Mouse (Mus musculus) R1 (cell line): Measurements from ENCODE around the gene Ddx59.

ENCODE experiments used
- DNase-seq: peaks from one replicate; pipeline ENCODE4 v3.0.0-alpha.2; 2018; ENCODE audit warnings: low read depth, low spot score

The Ddx59 gene

GRCm38 (mm10) chr1:136414798-136415755, at the start of gene Ddx59:
TSS of gene Ddx59 (plus strand) at chr1:136415271.
- peak; percentile 93 for DNase-seq

- DNase-seq: no peak
Measured at GRCm38 (mm10) chr1:136365986-136366385, 49.1 kb upstream of the Ddx59 start.

GRCm38 (mm10) chr1:136379261-136379660, 35.8 kb upstream of the Ddx59 start:
- DNase-seq: no peak

- no peak for DNase-seq
Measured at GRCm38 (mm10) chr1:136380161-136380560, 34.9 kb upstream of the Ddx59 start.

GRCm38 (mm10) chr1:136380606-136381005, 34.5 kb upstream of the Ddx59 start:
- DNase-seq: no peak

DNA sequence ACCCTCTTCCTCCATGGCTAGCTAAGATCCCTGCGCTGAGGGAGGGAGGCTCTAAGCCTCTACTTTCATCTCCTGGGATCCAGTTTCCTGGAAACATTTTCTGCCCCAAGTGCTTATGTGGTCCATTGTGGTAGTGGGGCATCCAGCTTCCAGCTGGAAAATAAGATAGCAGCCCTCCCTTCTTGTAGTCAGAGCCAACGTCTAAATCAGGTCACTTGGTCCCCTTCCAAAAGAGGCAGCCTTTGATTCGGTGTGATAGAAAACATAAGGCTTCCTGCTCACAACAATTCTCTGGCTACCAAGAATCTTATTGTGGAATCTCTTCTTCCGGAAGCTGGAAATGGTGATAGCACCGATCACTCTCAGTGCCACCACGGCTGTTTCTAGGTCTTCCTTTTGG, 33.9 kb upstream of the Ddx59 start:
- no peak for DNase-seq

GRCm38 (mm10) chr1:136381583-136381982, 33.5 kb upstream of the Ddx59 start:
- no peak for DNase-seq

DNA sequence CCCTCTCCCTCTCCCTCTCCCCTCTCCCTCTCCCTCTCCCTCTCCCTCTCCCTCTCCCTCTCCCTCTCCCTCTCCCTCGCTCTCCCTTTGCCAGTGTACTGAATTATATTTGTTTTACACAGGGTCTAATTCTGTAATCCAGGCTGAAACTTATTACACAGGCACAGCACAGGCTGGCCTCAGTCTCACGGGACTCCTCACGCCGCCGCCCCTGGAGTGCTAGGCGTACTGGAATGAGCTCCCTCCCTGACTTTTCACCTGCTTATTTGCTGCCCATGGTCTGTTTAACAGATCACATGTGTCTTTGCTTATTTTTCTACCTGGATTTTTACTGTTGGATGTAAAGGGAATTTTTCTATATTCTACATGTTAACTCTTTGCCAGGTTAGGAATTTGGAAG, 28.2 kb upstream of the Ddx59 start:
- DNase-seq: no peak

GRCm38 (mm10) chr1:136394506-136394905, 20.6 kb upstream of the Ddx59 start:
- DNase-seq: peak; percentile 55

DNA sequence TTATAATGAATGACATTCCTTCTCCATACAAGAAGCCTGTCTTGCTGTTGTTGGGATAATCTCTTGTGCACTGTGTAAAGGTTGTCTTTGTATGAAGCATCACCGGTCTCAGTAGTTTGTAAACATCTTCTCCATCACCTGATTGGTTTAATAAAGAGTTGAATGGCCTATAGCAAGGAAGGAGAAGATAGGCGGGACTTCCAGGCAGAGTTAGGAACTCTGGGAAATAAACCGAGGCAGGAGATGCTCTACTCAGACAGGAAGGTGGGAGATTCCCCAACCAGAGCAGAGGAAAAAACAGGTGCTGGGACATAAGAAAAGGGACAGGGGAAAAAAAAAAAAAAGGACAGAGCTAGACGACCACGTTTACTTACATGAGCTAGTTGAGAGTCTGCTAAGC, 20.0 kb upstream of the Ddx59 start:
- DNase-seq: peak; percentile 65

- no peak for DNase-seq
Measured at GRCm38 (mm10) chr1:136401281-136401680, 13.8 kb upstream of the Ddx59 start.

DNA sequence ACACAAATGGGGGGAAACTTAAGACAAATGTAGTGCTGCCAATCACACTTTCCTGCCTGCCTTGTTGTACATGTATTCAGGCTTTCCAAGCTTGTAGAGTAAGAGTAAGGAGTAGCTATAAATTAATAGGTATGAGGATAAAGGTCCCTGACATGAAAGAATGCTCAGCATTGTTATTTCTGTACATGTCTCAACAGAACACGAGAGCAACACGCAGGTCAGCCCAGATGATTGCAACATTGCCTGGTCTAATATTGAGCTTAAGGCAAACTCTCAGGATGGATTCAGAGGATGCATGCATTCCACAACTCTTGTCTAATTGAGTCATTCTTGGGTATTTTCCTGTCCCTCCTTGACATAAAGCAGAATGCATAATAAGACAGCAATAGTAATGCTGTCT, 5.4 kb upstream of the Ddx59 start:
- DNase-seq: no peak

- DNase-seq: no peak
Measured at GRCm38 (mm10) chr1:136415756-136416126, 670 bp downstream of the Ddx59 start.

- no peak for DNase-seq
Measured at GRCm38 (mm10) chr1:136418393-136418792, 3.3 kb downstream of the Ddx59 start.

- DNase-seq: peak; percentile 82
Measured at GRCm38 (mm10) chr1:136427166-136427969, 12.3 kb downstream of the Ddx59 start.

GRCm38 (mm10) chr1:136428981-136429380, 13.9 kb downstream of the Ddx59 start:
- DNase-seq: no peak

GRCm38 (mm10) chr1:136430126-136430818, 15.2 kb downstream of the Ddx59 start:
- DNase-seq: no peak

DNA sequence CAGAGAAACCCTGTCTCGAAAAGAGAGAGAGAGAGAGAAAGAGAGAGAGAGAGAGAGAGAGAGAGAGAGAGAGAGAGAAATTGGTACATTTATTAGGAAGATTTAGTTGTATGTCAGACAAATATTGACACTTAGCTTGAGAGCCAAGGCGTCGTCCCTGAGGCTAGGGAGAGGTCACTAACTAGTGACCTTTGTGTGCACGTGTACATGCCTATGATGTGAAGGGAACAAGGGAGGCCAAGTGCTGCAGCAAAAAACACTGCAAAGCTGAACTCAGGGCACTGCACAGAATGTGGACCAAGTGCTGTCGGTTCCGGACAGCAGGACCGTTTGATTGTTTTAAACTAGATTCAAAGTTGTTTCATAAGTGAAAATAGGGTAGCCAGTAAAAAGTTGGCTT, 25.7 kb downstream of the Ddx59 start:
- DNase-seq: no peak

GRCm38 (mm10) chr1:136442809-136443208, 27.7 kb downstream of the Ddx59 start:
- no peak for DNase-seq

GRCm38 (mm10) chr1:136444555-136445255, 29.6 kb downstream of the Ddx59 start:
- DNase-seq: no peak

- no peak for DNase-seq
Measured at GRCm38 (mm10) chr1:136446933-136447332, 31.9 kb downstream of the Ddx59 start.
